Mouse (Mus musculus) liver, adult 2 months (tissue): Measurements from ENCODE around the gene Tspan33.

Experiments
- CTCF ChIP-seq: fragments of 200-500 bp; IDR thresholded peaks from 2 replicates; pipeline ENCODE4 v1.5.1; 2011; ENCODE audit warnings: low read depth, low read length, control low read depth
- POLR2A ChIP-seq: fragments of 200-500 bp; IDR thresholded peaks from 2 replicates; pipeline ENCODE4 v1.6.1; 2011; ENCODE audit warnings: low read length, control low read depth; ENCODE audit not compliant: insufficient read depth; ENCODE audit errors: extremely low read depth

DNA sequence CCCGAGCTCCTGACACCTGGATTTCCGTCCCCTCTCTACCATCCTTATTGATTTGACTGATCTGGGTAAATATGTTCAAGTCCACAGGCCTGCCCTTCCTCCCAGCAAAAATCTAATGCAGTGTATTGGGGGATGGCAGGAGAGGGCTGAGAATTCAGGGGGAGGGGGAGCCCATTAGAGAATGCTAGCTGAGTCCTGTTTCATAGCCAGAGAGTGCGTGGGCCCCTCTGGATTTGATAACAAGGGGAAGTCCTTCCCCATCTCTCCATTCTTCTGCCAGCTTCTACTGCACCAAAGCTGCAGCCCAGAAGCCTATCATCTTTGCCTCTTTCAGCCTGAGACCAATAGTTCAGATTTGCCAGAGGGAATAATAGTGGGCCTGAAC lies 1.3 kb downstream of the Tspan33 start:
- TF ChIP-seq CTCF, result no peak
- no peak for TF ChIP-seq POLR2A
